Mouse (Mus musculus): Measurements from ENCODE around the gene Ppm1g. TPM values are rescaled to one million over a fixed set of nuclear protein-coding genes. Genes with fewer than 3 reads are reported as not detected.

The Ppm1g gene
- polyA plus RNA-seq (2016; fragmentation: Nextera tagmentation; extraction: Ambion mirVana), result 169 TPM in 2 replicates

- Histone ChIP-seq H3K27me3 (no peaks in the 10 kb centered on the region), H3K36me3 (replicated peaks) (no peaks in the 10 kb centered on the region), H3K9me3 (no peaks in the 10 kb centered on the region), H3K4me2 (peak within 1 kb of the TSS; percentile 77), H3K4me1 (peaks cover 9% of the 10 kb centered on the region), H3K4me3 (replicated peaks) (peak within 1 kb of the TSS; percentile 98), H3K9ac (peak within 1 kb of the TSS; percentile 90), H3K27ac (peak within 1 kb of the TSS; percentile 93)
- ATAC-seq (ENCODE audit: low FRiP score), result peak; percentile 96
- WGBS, result under 1% methylated on average over 66 of the region's 70 CpGs
Observed at GRCm38 (mm10) chr5:31220448-31221303, at the start of gene Ppm1g. Gene Ppm1g, minus strand, starts transcription at chr5:31220687.

DNA sequence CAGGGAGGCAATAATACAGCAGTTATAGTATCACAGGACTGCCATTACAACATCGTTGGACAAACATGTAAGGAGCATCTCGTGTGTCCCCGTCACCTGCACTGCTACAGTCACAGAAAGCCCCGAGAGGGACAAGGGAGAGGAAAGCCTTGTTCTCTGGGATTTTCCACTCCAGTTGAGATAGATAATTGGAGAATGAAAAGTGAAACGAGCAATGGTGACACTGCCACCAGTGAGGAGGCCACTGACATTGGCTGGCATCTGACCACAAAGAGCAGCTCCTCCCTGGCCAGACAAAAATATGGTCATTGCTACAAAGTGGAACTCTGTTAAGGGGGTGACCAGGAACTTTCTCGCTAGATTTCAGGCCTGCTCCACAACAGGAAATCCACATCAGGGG lies 47.2 kb upstream of the Ppm1g start:
- no peak overlapping the region for H3K9ac ChIP-seq
- WGBS, result 40% methylated on average over 6 of the region's 6 CpGs
- no peak overlapping the region for H3K4me3 ChIP-seq (replicated peaks)
- no peak overlapping the region for H3K4me2 ChIP-seq
- no peaks in the 10 kb centered on the region for H3K4me1 ChIP-seq
- ATAC-seq (ENCODE audit: low FRiP score), result no peak
- peaks cover 85% of the 10 kb centered on the region for H3K36me3 ChIP-seq (replicated peaks)
- no peak overlapping the region for H3K27ac ChIP-seq
- no peaks in the 10 kb centered on the region for H3K9me3 ChIP-seq
- H3K27me3 ChIP-seq, result no peaks in the 10 kb centered on the region

- ATAC-seq (ENCODE audit: low FRiP score), result no peak
- H3K27me3 ChIP-seq, result no peaks in the 10 kb centered on the region
- 95% methylated on average over 7 of the region's 7 CpGs for WGBS
- H3K27ac ChIP-seq, result no peak overlapping the region
- peaks cover 89% of the 10 kb centered on the region for H3K36me3 ChIP-seq (replicated peaks)
- no peak overlapping the region for H3K4me2 ChIP-seq
- no peaks in the 10 kb centered on the region for H3K4me1 ChIP-seq
- no peak overlapping the region for H3K9ac ChIP-seq
- H3K9me3 ChIP-seq, result no peaks in the 10 kb centered on the region
- H3K4me3 ChIP-seq (replicated peaks), result no peak overlapping the region
Observed at GRCm38 (mm10) chr5:31266101-31266500, 45.6 kb upstream of the Ppm1g start.

- ATAC-seq (ENCODE audit: low FRiP score), result no peak
- H3K4me1 ChIP-seq, result no peaks in the 10 kb centered on the region
- no peaks in the 10 kb centered on the region for H3K9me3 ChIP-seq
- WGBS, result 87% methylated on average over 11 of the region's 11 CpGs
- peaks cover 69% of the 10 kb centered on the region for H3K36me3 ChIP-seq (replicated peaks)
- no peak overlapping the region for H3K9ac ChIP-seq
- no peak overlapping the region for H3K4me3 ChIP-seq (replicated peaks)
- H3K27me3 ChIP-seq, result no peaks in the 10 kb centered on the region
- H3K27ac ChIP-seq, result no peak overlapping the region
- H3K4me2 ChIP-seq, result no peak overlapping the region
Observed at GRCm38 (mm10) chr5:31257616-31258015, 37.1 kb upstream of the Ppm1g start.

DNA sequence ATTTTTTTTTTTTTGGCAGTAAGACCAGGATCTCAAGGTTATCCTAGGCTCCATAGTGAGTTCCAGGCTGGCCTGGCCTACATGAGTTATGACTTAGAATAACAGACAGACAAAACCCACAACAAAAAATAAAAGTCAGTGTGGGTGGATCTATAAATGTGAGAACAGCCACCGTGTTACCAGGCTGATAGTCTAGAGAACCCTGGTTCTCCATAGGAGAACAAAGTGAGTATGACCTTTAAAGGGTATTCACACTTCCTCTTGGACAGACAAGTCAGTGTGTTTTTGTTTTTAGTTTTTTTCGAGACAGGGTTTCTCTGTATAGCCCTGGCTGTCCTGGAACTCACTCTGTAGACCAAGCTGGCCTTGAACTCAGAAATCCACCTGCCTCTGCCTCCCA lies 35.5 kb upstream of the Ppm1g start:
- Histone ChIP-seq H3K27ac (no peak overlapping the region), H3K9me3 (no peaks in the 10 kb centered on the region), H3K27me3 (peaks cover 10% of the 10 kb centered on the region), H3K4me3 (replicated peaks) (no peak overlapping the region), H3K36me3 (replicated peaks) (peaks cover 68% of the 10 kb centered on the region), H3K9ac (no peak overlapping the region), H3K4me1 (peaks cover 10% of the 10 kb centered on the region), H3K4me2 (no peak overlapping the region)
- no peak for ATAC-seq (ENCODE audit: low FRiP score)
- WGBS, result 91% methylated on average over 2 of the region's 2 CpGs

DNA sequence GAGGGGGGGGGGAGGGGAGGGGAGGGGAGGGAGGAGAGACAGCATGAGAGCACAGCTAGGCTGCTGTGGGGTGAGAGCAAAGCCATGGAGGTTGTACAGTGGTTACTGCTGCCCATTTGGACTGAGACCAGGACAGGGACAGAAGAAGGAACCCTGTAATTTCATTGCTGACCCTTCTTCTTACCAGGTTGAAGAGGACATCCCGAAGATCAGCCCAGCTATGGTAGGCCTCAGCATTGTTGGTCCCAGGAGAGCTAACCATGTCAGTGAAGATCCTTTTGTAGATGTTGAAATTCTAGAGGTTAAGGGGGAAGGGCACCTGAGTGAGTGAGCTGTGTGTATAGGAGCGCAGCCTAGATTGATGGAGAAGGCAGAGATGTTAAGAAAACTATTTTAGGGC lies 34.9 kb upstream of the Ppm1g start:
- Histone ChIP-seq H3K4me2 (no peak overlapping the region), H3K9ac (no peak overlapping the region), H3K36me3 (replicated peaks) (peaks cover 68% of the 10 kb centered on the region), H3K4me3 (replicated peaks) (no peak overlapping the region), H3K27ac (no peak overlapping the region), H3K4me1 (peaks cover 11% of the 10 kb centered on the region), H3K27me3 (peaks cover 11% of the 10 kb centered on the region), H3K9me3 (no peaks in the 10 kb centered on the region)
- 98% methylated on average over 2 of the region's 2 CpGs for WGBS
- ATAC-seq (ENCODE audit: low FRiP score), result no peak

GRCm38 (mm10) chr5:31254901-31255300 lies 34.4 kb upstream of the Ppm1g start:
- Histone ChIP-seq H3K9me3 (no peaks in the 10 kb centered on the region), H3K4me1 (peaks cover 11% of the 10 kb centered on the region), H3K36me3 (replicated peaks) (peaks cover 68% of the 10 kb centered on the region), H3K27me3 (peaks cover 11% of the 10 kb centered on the region), H3K27ac (no peak overlapping the region), H3K4me2 (no peak overlapping the region), H3K4me3 (replicated peaks) (no peak overlapping the region), H3K9ac (no peak overlapping the region)
- ATAC-seq (ENCODE audit: low FRiP score), result no peak
- WGBS, result 88% methylated on average over 8 of the region's 8 CpGs

- peaks cover 11% of the 10 kb centered on the region for H3K27me3 ChIP-seq
- H3K4me2 ChIP-seq, result no peak overlapping the region
- no peak overlapping the region for H3K4me3 ChIP-seq (replicated peaks)
- WGBS, result 91% methylated on average over 7 of the region's 7 CpGs
- H3K36me3 ChIP-seq (replicated peaks), result peaks cover 69% of the 10 kb centered on the region
- peaks cover 11% of the 10 kb centered on the region for H3K4me1 ChIP-seq
- no peak overlapping the region for H3K27ac ChIP-seq
- no peak overlapping the region for H3K9ac ChIP-seq
- H3K9me3 ChIP-seq, result no peaks in the 10 kb centered on the region
- ATAC-seq (ENCODE audit: low FRiP score), result no peak
Observed at GRCm38 (mm10) chr5:31254452-31254851, 34.0 kb upstream of the Ppm1g start.

DNA sequence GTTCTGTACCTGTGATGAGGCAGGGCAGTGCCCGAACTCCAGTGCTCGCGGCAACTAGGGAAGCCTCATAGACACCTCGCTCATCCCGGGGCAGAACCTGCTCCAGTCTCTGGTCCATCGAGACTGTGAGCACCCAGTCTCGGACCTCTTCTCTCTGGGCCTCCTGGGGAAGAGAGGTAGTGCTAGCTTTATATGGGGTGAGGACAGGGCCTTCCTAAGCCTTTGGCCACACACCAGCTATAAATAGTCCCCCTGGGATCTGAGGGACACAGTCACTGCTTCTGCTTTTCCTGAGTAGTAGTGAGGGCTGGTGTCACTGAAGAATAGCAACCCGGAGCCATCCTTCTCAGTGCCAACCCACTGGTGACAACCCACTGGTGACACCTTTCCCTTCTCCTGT lies 33.3 kb upstream of the Ppm1g start:
- WGBS, result 97% methylated on average over 8 of the region's 8 CpGs
- H3K27me3 ChIP-seq, result peaks cover 11% of the 10 kb centered on the region

GRCm38 (mm10) chr5:31252795-31253545 lies 32.5 kb upstream of the Ppm1g start:
- Histone ChIP-seq H3K4me1 (peaks cover 11% of the 10 kb centered on the region), H3K9ac (no peak overlapping the region), H3K4me2 (no peak overlapping the region), H3K9me3 (no peaks in the 10 kb centered on the region), H3K27ac (no peak overlapping the region), H3K27me3 (peaks cover 11% of the 10 kb centered on the region), H3K4me3 (replicated peaks) (no peak overlapping the region), H3K36me3 (replicated peaks) (peaks cover 80% of the 10 kb centered on the region)
- WGBS, result 79% methylated on average over 16 of the region's 16 CpGs
- no peak for ATAC-seq (ENCODE audit: low FRiP score)

More for the DNA sequence above, 33.3 kb upstream of the Ppm1g start:
- H3K9ac ChIP-seq, result no peak overlapping the region
- no peaks in the 10 kb centered on the region for H3K9me3 ChIP-seq
- no peak for ATAC-seq (ENCODE audit: low FRiP score)
- no peak overlapping the region for H3K4me3 ChIP-seq (replicated peaks)
- H3K4me2 ChIP-seq, result no peak overlapping the region
- H3K27ac ChIP-seq, result no peak overlapping the region
- H3K36me3 ChIP-seq (replicated peaks), result peaks cover 75% of the 10 kb centered on the region
- H3K4me1 ChIP-seq, result peaks cover 11% of the 10 kb centered on the region

DNA sequence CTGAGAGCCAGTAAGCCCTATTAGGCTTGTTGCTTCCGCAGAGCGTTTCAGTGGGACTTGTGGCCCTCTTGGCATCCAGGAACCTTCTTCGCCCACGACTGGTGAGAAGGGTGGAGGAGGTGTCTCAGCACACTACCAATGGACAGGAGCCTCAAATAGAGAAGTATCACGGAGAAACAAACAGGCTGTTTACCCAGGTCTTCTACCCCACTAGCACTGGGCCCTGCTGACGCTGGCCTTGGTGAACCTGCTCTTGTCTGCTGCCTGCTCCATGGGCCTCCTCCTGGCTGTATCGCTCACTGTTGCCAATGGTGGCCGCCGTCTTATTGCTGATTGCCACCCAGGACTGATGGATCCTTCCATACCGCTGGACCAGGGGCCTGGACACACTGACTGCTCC lies 31.7 kb upstream of the Ppm1g start:
- WGBS, result 44% methylated on average over 10 of the region's 10 CpGs
- Histone ChIP-seq H3K4me3 (replicated peaks) (peak overlapping the region; percentile 27; the same call in 1 of the 2 replicates), H3K27ac (no peak overlapping the region), H3K4me1 (peaks cover 11% of the 10 kb centered on the region), H3K9me3 (no peaks in the 10 kb centered on the region), H3K36me3 (replicated peaks) (peaks cover 86% of the 10 kb centered on the region), H3K9ac (peak overlapping the region; percentile 42; the same call in 1 of the 2 replicates), H3K4me2 (peak overlapping the region; percentile 48), H3K27me3 (peaks cover 11% of the 10 kb centered on the region)
- no peak for ATAC-seq (ENCODE audit: low FRiP score)

DNA sequence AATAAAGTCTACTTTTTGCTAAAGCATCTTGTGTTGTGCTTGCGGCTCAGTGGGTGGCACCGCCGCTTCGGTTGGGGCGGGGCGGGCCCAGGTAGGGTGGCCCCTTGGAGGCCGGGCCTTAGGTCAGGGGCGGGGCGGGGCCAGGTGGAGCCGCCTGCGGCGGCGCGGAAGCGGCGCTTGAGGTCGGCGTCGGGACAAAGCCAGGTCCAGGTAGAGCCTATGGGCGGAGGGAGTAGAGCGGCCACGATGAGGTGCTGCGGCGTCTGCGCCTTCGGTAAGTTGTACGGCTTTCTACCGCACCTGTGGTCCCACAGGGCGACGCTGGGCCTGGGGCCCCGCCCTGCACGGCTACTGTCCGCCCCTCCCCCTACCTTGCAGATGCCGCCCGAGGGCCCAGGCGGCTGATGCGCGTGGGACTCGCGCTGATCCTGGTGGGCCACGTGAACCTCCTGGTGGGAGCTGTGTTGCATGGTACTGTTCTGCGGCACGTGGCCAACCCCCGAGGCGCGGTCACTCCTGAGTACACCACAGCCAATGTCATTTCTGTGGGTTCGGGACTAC lies 31.1 kb upstream of the Ppm1g start, which contains the start of gene Krtcap3:
Gene Krtcap3 (plus strand): TSS at position 151 of the 561 bp plus-strand sequence.
- Histone ChIP-seq H3K4me3 (replicated peaks) (peak within 1 kb of the TSS; percentile 27), H3K4me1 (peaks cover 11% of the 10 kb centered on the region), H3K27ac (0 out of 2 replicates have a peak within 1 kb of the TSS, but pooled peaks have one; percentile 8), H3K4me2 (peak within 1 kb of the TSS; percentile 48), H3K27me3 (peaks cover 11% of the 10 kb centered on the region), H3K9ac (peak within 1 kb of the TSS; percentile 42), H3K36me3 (replicated peaks) (peaks cover 91% of the 10 kb centered on the region), H3K9me3 (no peaks in the 10 kb centered on the region)
- ATAC-seq (ENCODE audit: low FRiP score), result peak; percentile 59
- 5% methylated on average over 47 of the region's 47 CpGs for WGBS
